Mouse (Mus musculus) gonadal fat pad, adult 2 months (tissue): ENCODE data around the gene Wipi1. TPM values are rescaled to one million over a fixed set of nuclear protein-coding genes. Genes with fewer than 3 reads are reported as not detected.
"Not testable (repeated sequence)": the region's sequence is repeated elsewhere in the genome, so short reads cannot be mapped to it uniquely, and the experiment has no call there.

Experiments used
- DNase-seq: peaks from one replicate; pipeline ENCODE4 v3.0.0-alpha.2; 2012; ENCODE audit warnings: low read depth
- polyA plus RNA-seq: library from polyadenylated mRNA; depleted of rRNA; stranded (reverse); fragments of >200 nt; gene quantifications from 2 replicates; pipeline ENCODE4 v1.2.3, GENCODE M21; 2012; rRNA removed

Gene Wipi1
- 33.8 TPM in 2 replicates for polyA plus RNA-seq

- peak; percentile 94 for DNase-seq
Measured at GRCm38 (mm10) chr11:109611303-109612149, at the start of gene Wipi1. TSS of gene Wipi1 (minus strand) at chr11:109611967.

DNA sequence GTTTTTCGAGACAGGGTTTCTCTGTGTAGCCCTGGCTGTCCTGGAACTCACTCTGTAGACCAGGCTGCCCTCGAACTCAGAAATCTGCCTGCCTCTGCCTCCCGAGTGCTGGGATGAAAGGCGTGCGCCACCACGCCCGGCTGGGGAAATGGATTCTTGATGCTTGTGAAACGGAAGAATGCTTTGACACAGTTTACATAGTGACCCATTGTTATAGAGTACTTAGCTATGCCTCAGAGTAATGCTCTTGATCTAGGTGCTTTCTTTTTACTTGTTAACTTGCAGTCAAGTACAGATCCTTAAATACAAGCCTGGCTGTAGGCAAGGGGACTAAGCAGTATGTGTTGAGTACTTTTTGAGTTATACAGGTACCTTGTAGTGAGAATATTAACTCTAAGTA is 48.8 kb upstream of the Wipi1 start:
- not testable (repeated sequence) for DNase-seq

- DNase-seq = no peak
Measured at GRCm38 (mm10) chr11:109656232-109656631, 44.5 kb upstream of the Wipi1 start.

DNA sequence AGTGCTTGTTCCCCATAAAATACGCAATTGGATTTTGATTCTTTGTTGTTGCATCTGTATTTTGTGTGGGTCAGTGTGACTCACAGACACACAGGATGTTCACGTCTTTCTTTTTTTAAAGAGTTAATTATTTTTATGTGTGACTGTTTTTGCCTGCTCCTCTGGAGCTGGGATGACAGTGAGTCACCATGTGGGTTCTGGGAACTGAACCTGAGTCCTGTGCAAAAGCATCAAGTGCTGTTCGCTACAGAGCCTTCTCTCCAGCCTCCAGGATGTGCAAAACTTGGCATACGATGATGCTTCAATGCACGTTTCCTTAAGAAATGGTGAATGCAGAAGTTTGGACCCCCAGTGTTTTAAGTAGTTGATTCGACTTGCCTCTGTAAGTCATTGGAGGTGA is 42.8 kb upstream of the Wipi1 start:
- no peak for DNase-seq

DNA sequence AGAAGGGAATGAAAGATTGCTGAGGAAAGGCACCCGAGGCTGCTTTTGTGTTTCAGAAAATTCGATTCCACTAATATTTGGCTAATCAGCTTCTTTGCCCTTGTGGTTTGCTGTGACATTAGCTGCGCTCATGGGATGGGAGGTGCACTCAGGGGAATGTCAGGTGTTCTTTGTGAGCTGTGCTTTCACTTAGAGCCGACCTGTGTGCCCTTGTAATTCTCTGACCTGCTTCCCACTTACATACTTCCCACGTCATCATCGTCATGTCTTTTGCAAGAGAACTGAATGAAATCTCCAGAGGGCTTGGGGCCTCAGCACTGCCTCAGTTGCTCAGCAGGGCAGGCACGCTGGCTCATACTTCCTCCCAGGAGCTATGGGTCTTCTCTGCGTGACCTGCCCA is 41.4 kb upstream of the Wipi1 start:
- no peak for DNase-seq

DNA sequence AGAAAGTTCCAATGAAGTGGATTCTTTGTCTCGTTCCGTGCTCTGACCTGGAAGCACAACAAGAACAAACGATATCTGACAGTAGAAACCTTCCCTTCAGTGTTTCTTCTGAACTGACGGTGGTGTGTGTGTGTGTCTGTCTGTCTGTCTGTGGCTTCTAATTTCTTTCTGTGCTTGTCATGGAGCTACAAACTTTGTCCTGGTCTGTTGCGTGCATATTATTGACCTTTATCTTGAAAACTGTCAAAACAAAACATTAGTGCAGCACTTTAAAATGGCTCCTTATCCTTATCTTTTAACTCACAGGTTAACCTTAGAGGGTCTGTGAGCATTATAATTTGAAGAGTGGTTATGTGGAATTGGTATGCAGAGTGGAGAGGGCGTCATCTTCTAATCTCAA is 40.7 kb upstream of the Wipi1 start:
- no peak for DNase-seq

GRCm38 (mm10) chr11:109651566-109652024 is 39.8 kb upstream of the Wipi1 start:
- no peak for DNase-seq

- DNase-seq = no peak
Measured at GRCm38 (mm10) chr11:109650788-109651565, 39.2 kb upstream of the Wipi1 start.

DNA sequence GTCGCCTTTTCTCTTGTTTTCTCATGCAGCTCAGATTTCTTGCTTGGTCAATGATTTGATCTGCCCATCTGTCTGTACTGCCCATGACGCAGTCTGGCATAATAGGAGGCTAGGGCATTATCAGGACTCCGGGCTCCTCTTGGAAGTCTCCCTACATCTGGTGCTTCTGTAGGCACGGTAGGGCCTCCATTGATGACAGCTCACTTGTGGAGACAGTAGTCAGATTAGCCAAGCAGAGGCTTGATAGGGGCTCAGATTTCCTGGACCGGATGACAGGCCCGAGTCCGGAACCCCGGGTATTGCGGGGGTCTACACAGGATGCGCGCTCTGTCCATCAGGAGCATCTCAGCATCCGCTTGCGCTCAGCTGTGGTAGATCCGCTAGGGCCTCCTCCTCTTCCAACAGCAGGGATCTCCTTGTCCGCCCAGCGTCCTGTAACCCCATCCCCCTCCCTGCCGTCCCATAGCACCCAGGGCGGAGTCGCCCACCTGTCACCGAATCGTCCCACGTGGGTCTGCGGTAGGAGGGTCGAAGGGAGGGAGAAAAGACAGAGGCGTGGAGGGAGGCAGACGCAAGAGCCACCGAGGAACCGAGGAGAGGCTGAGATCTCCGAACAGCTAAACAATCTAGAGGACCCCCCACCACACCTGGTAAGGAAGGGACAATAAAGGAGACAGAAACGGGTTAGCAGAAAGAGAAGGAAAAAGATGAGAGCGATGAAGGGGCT is 38.4 kb upstream of the Wipi1 start:
- DNase-seq = no peak

GRCm38 (mm10) chr11:109649206-109649605 is 37.4 kb upstream of the Wipi1 start, which contains the start of gene Prkar1a:
TSS of gene Prkar1a (plus strand) at chr11:109649405.
- no peak for DNase-seq

GRCm38 (mm10) chr11:109648510-109648909 is 36.7 kb upstream of the Wipi1 start:
- no peak for DNase-seq

DNA sequence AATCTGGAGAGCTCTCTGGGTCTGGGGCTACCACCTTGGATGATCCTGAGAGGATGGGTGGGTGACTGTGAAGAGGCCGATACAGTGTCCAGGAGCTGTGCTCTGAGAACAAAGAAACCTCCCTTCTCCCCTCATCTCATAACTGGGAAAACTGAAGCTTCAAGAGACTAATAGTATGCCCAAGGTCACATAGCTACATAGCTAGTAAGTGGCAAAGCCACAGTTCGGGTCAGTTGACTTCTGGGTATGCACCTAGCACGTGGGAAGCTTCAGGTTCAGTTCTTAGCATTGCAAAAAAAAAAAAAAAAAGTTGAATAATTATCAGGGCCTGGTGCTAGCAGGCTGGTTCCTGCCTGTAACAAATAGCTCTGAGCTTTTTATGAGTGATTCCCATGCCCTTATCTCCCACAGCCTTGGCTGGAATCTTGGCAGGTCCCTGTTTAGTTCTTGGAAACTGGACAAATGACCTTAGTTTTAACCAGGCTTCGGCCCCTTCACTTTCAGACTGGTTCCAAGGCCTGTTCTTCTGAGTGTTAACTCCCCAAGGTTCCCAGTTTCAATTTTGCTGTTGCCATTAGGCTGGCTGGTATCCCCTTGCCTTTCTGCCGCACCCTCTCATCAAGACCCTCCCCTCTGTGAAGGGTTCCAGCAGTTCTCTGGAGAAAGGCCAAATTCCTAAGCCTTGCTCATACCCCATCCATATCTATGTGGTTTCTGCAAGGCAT is 29.9 kb upstream of the Wipi1 start:
- no peak for DNase-seq

- no peak for DNase-seq
Measured at GRCm38 (mm10) chr11:109635871-109636395, 24.2 kb upstream of the Wipi1 start.

GRCm38 (mm10) chr11:109634928-109635327 is 23.2 kb upstream of the Wipi1 start:
- no peak for DNase-seq

DNA sequence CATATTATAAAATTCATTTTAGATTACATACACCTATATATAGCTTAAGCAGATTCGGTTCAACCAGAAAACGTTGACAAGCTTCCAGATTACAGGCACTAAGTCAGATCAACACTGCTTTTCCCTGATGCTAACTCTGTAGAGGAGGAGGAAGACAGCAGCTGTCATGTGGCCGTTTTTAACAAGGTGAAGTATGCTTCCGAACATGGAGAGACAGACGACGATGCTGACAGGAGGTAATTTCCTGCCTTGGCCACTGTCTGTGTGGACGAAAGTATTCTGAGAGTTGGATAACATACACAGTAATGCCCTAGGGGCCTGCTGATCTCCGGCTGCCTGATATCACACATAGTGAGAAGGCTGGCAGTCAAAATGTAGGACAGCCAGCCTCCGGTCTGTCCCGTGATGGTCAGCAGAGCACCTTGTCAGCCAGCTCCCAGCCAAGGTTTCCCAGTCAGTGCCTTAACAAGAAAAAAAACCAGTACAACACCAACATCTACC is 17.3 kb upstream of the Wipi1 start:
- no peak for DNase-seq

GRCm38 (mm10) chr11:109628099-109628498 is 16.3 kb upstream of the Wipi1 start:
- no peak for DNase-seq

DNA sequence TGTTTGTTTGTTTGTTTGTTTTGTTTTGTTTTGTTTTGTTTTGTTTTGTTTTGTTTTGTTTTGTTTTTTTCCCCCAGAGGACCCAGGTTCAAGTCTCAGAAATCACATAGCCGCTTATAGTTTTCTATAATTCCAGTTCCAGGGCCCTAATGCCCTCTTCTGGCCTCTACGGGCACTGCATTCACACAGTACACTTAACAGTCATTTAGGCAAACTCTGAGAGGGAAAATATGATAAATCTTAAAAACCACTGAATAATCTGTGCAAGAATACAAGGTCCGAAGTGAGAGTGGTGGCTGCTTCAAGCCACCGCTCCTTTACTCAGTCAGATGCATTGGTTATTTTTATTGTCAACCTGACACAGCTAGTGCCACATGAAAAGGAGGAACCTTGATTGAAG is 15.9 kb upstream of the Wipi1 start:
- no peak for DNase-seq

- DNase-seq = no peak
Measured at GRCm38 (mm10) chr11:109623238-109623637, 11.5 kb upstream of the Wipi1 start.

- no peak for DNase-seq
Measured at GRCm38 (mm10) chr11:109622518-109623037, 10.8 kb upstream of the Wipi1 start.

DNA sequence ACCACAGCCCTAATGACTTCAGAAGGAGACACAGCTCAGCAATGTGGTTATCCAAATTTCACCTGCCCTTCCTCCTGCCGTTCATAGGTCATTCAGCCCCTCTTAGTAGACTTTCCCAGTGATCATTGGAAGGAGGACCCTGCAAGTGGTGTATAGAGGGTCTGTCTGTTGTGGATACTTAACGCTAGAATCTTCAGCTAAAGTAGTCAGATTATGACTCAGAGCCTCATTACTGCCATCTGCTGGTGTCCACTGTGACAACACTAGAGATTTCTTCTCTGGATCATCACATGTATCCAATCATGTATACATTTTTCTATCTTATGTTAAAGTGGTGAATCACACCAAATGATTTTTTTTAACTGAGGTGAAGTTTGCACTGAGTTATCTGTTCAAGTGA is 9.4 kb upstream of the Wipi1 start:
- DNase-seq = no peak

GRCm38 (mm10) chr11:109620356-109620755 is 8.6 kb upstream of the Wipi1 start:
- DNase-seq = no peak
